ENCODE assay signal across 1 mouse cellular context in the genomic region with DNA sequence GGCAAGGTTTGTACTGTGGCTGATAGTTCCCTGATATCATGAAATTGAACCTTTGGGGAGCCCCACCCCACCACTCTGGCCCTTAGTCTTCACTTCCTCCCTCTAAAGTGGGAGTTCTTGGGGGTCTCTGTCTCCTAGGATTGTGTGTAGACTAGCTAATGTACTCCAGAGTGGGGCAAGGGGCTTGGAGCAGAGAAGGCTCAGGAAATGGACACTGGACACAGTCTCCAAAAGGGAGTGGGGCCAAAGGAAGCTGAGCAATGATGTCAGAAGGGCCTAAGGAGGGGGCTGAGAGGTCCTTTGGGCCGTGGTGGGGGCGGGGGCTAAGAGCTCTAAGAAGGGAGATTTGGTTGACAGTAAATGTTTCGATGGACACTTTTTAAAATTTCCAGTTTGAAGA.
TF ChIP-seq lines count a peak whose summit lies in the region.

No protein-coding gene starts in this region.

TF ChIP-seq in ES-E14, 5 proteins besides CTCF, POLR2A, EP300 and RAD21:
- TF ChIP-seq ZC3H11A (IDR thresholded peaks at IDR 0.05; ENCODE audit: borderline replicate concordance, low read depth, low read length), result no peak
- TF ChIP-seq HCFC1 (IDR thresholded peaks at IDR 0.05; ENCODE audit: borderline replicate concordance, insufficient read depth, low read length), result no peak
